Mouse (Mus musculus): ENCODE results near the gene Gm10424.
"Not testable (repeated sequence)": the region's sequence is repeated elsewhere in the genome, so short reads cannot be mapped to it uniquely, and the experiment has no call there.

Gene Gm10424

GRCm38 (mm10) chr5:95272668-95273067 lies at the start of gene Gm10424:
Gene Gm10424 (minus strand): TSS chr5:95272768.
- not testable (repeated sequence) for DNase-seq (ENCODE audit: low read depth, low spot score)

GRCm38 (mm10) chr5:95305611-95306010 lies 33.0 kb upstream of the Gm10424 start, which contains the start of gene Gm3259:
Gene Gm3259 (plus strand): TSS chr5:95305911.
- not testable (repeated sequence) for DNase-seq (ENCODE audit: low read depth, low spot score)
